Mouse (Mus musculus) limb, embryonic 14.5 days (tissue): ENCODE data around the gene Cenpb. TPM values are rescaled to one million over a fixed set of nuclear protein-coding genes. Genes with fewer than 3 reads are reported as not detected.

Source experiments
- ATAC-seq: fragments of 200-750 bp; cut with Nextera tagmentation; 2 replicates; pipeline ENCODE4 v1.8.0; 2017; ENCODE audit warnings: low read depth, moderate number of reproducible peaks, moderate TSS enrichment; ENCODE audit not compliant: low FRiP score
- DNase-seq: peaks from one replicate; pipeline ENCODE4 v3.0.0-alpha.2; 2015; ENCODE audit warnings: low spot score
- H3K27ac ChIP-seq: fragments of 300-500 bp; sonication (generic); replicated peaks from 2 replicates; pipeline ENCODE4 v1.5.1; 2014; ENCODE audit warnings: low read depth, mild to moderate bottlenecking, low read length, moderate library complexity, mixed read lengths
- H3K27me3 ChIP-seq: fragments of 300-500 bp; sonication (generic); 2 replicates; pipeline ENCODE4 v1.6.1; 2014; ENCODE audit warnings: low read length, mixed read lengths; ENCODE audit not compliant: control insufficient read depth, insufficient read depth
- H3K36me3 ChIP-seq: fragments of 300-500 bp; sonication (generic); 2 replicates; pipeline ENCODE4 v1.6.1; 2014; ENCODE audit warnings: mild to moderate bottlenecking, low read length, moderate library complexity, mixed read lengths; ENCODE audit not compliant: control insufficient read depth, insufficient read depth
- H3K4me1 ChIP-seq: fragments of 300-500 bp; sonication (generic); 2 replicates; pipeline ENCODE4 v1.6.1; 2014; ENCODE audit warnings: antibody characterized with exemption, low read length, mixed read lengths; ENCODE audit not compliant: control insufficient read depth, insufficient read depth
- H3K4me2 ChIP-seq: fragments of 300-500 bp; sonication (generic); replicated peaks from 2 replicates; pipeline ENCODE4 v1.6.1; 2014; ENCODE audit warnings: low read depth, mild to moderate bottlenecking, low read length, moderate library complexity; ENCODE audit not compliant: severe bottlenecking
- H3K4me3 ChIP-seq: fragments of 300-500 bp; sonication (generic); replicated peaks from 2 replicates; pipeline ENCODE4 v1.5.1; 2014; ENCODE audit warnings: low read length
- H3K9ac ChIP-seq: fragments of 300-500 bp; sonication (generic); 2 replicates; pipeline ENCODE4 v1.6.1; 2014; ENCODE audit warnings: mild to moderate bottlenecking, low read depth, low read length, moderate library complexity; ENCODE audit not compliant: severe bottlenecking
- H3K9me3 ChIP-seq: fragments of 300-500 bp; sonication (generic); 2 replicates; pipeline ENCODE4 v1.6.1; 2016; ENCODE audit warnings: low read length; ENCODE audit not compliant: control insufficient read depth
- POLR2A ChIP-seq: fragments of 200-500 bp; IDR thresholded peaks from 2 replicates; pipeline ENCODE4 v1.8.0; 2012; ENCODE audit warnings: inconsistent platforms, mild to moderate bottlenecking, moderate library complexity, borderline replicate concordance; ENCODE audit not compliant: insufficient read depth, insufficient read length; ENCODE audit errors: extremely low read depth
- WGBS: fragments of 180-500 bp; shearing (Covaris S2); extraction: QIAGEN DNeasy Blood & Tissue Kit; methylation state at CpG from one replicate; pipeline ENCODE4 v1.1.7; 2014; 5-methylcytosine and 5-hydroxymethylcytosine counted together
- polyA plus RNA-seq, 2 experiments: library from polyadenylated mRNA; depleted of rRNA in 1 of 2; stranded (reverse) in 1 of 2; unstranded in 1 of 2; fragments of >200 nt; fragmentation: Nextera tagmentation in 1 of 2; extraction: Ambion mirVana in 1 of 2; gene quantifications; 2 replicates each; pipeline versions ENCODE4 v1.2.1 to v1.2.3; 2012 to 2014

Cenpb gene
- polyA plus RNA-seq, 2 experiments: 9.2 to 48.3 TPM

GRCm38 (mm10) chr2:131130849-131131248, 49.0 kb downstream of the Cenpb start:
- no peak for ATAC-seq
- Histone ChIP-seq H3K4me1 (peaks cover 23% of the 10 kb centered on the region), H3K9ac (no peak overlapping the region), H3K27ac (no peak overlapping the region), H3K4me3 (no peak overlapping the region), H3K4me2 (no peak overlapping the region), H3K27me3 (no peaks in the 10 kb centered on the region), H3K36me3 (peaks cover 31% of the 10 kb centered on the region), H3K9me3 (no peaks in the 10 kb centered on the region)
- DNase-seq: no peak
- no peak for TF ChIP-seq POLR2A
- 73% methylated on average over 2 of the region's 2 CpGs for WGBS

GRCm38 (mm10) chr2:131129836-131130235, 50.0 kb downstream of the Cenpb start:
- Histone ChIP-seq H3K4me1 (peaks cover 23% of the 10 kb centered on the region), H3K27ac (no peak overlapping the region), H3K36me3 (peaks cover 21% of the 10 kb centered on the region), H3K27me3 (no peaks in the 10 kb centered on the region), H3K4me2 (no peak overlapping the region), H3K9me3 (no peaks in the 10 kb centered on the region), H3K4me3 (no peak overlapping the region), H3K9ac (no peak overlapping the region)
- DNase-seq: no peak
- WGBS: 81% methylated on average over 5 of the region's 5 CpGs
- no peak for ATAC-seq
- no peak for TF ChIP-seq POLR2A

- no peak for TF ChIP-seq POLR2A
- Histone ChIP-seq H3K9ac (no peak overlapping the region), H3K4me2 (peak overlapping the region; percentile 77), H3K4me3 (peak overlapping the region; percentile 77), H3K36me3 (peaks cover 11% of the 10 kb centered on the region), H3K27ac (no peak overlapping the region), H3K27me3 (no peaks in the 10 kb centered on the region), H3K4me1 (peaks cover 23% of the 10 kb centered on the region), H3K9me3 (no peaks in the 10 kb centered on the region)
- no peak for ATAC-seq
- no peak for DNase-seq
- 75% methylated on average over 3 of the region's 3 CpGs for WGBS
Measured at GRCm38 (mm10) chr2:131128636-131129157, 51.2 kb downstream of the Cenpb start.

- H3K4me3 ChIP-seq: peak overlapping the region; percentile 77
- H3K9ac ChIP-seq: peak overlapping the region; percentile 94
- WGBS: 70% methylated on average over 5 of the region's 5 CpGs
- H3K36me3 ChIP-seq: peaks cover 11% of the 10 kb centered on the region
- no peak overlapping the region for H3K27ac ChIP-seq
- no peaks in the 10 kb centered on the region for H3K27me3 ChIP-seq
- no peaks in the 10 kb centered on the region for H3K9me3 ChIP-seq
- ATAC-seq (no peak), DNase-seq (no peak)
- peaks cover 23% of the 10 kb centered on the region for H3K4me1 ChIP-seq
- no peak for TF ChIP-seq POLR2A
- peak overlapping the region; percentile 77 for H3K4me2 ChIP-seq
Measured at GRCm38 (mm10) chr2:131128211-131128610, 51.7 kb downstream of the Cenpb start.

GRCm38 (mm10) chr2:131127161-131127730, 52.6 kb downstream of the Cenpb start, which contains the start of gene Hspa12b:
Hspa12b (plus strand) TSS chr2:131127280.
- DNase-seq: peak; percentile 72

More at GRCm38 (mm10) chr2:131127161-131127730, 52.6 kb downstream of the Cenpb start, which contains the start of gene Hspa12b:
- peaks cover 11% of the 10 kb centered on the region for H3K36me3 ChIP-seq
- peaks cover 23% of the 10 kb centered on the region for H3K4me1 ChIP-seq
- H3K4me3 ChIP-seq: peak within 1 kb of the TSS; percentile 77
- peak within 1 kb of the TSS; percentile 77 for H3K4me2 ChIP-seq
- no peaks in the 10 kb centered on the region for H3K9me3 ChIP-seq
- H3K27me3 ChIP-seq: no peaks in the 10 kb centered on the region
- under 1% methylated on average over 21 of the region's 28 CpGs for WGBS
- H3K9ac ChIP-seq: peak within 1 kb of the TSS; percentile 94
- peak; percentile 82; the same call in 1 of the 2 replicates for TF ChIP-seq POLR2A
- H3K27ac ChIP-seq: peak within 1 kb of the TSS; percentile 93
- ATAC-seq: peak; percentile 96
